Mouse (Mus musculus): ENCODE measurements at regions not wholly inside any gene's neighbourhood (a gene's known extent, or its start where the extent isn't known, plus 50 kb on each side); places are given as distances from the start of the nearest gene placed in this dataset.

DNA sequence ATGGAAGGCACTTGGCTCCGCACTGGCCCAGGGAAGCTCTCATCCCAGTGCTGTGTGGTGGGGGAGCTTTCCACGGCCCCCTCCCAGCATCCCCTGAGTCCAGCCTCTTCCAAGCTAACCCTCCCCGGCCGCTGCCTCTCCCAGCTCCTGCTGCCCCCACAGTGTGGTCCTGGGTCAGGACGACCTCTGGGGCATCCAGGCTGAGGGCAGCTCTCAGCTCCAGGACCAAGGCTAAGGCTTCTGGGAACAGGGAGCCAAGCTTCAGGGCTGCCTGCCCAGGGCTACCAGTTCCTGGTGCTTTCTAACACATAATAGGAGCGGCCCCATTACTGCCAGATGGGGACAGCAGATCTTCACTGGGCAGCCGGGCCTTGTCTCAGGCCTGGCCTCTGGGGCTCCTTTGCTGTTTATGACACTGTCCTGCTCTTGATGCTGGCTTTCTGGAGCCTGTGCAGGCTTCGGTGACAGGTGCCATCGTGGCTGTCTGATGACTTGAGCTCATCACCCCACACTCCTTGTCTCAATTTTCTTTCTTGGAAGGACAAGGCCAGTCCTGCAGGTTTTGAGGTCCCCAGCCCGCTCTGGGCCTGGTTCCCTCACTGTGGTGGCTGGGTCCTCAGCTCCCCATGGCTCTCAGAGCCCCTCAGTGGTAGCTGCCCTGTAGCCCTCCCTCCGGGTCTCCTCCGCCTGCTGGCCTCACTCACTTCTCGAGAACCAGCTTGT is 71.2 kb upstream of the Tmem189 start:
- no peak overlapping the region for H3K27ac ChIP-seq
- no peak for ATAC-seq (ENCODE audit: insufficient number of reproducible peaks, insufficient read depth, low FRiP score, low TSS enrichment)
- no peak overlapping the region for H3K4me2 ChIP-seq (replicated peaks)
- no peaks in the 10 kb centered on the region for H3K27me3 ChIP-seq
- no peaks in the 10 kb centered on the region for H3K9me3 ChIP-seq
- H3K4me1 ChIP-seq, result peaks cover 14% of the 10 kb centered on the region
- no peaks in the 10 kb centered on the region for H3K36me3 ChIP-seq
- H3K4me3 ChIP-seq, result no peak overlapping the region
- no peak overlapping the region for H3K9ac ChIP-seq
- 75% methylated on average over 13 of the region's 13 CpGs for WGBS

DNA sequence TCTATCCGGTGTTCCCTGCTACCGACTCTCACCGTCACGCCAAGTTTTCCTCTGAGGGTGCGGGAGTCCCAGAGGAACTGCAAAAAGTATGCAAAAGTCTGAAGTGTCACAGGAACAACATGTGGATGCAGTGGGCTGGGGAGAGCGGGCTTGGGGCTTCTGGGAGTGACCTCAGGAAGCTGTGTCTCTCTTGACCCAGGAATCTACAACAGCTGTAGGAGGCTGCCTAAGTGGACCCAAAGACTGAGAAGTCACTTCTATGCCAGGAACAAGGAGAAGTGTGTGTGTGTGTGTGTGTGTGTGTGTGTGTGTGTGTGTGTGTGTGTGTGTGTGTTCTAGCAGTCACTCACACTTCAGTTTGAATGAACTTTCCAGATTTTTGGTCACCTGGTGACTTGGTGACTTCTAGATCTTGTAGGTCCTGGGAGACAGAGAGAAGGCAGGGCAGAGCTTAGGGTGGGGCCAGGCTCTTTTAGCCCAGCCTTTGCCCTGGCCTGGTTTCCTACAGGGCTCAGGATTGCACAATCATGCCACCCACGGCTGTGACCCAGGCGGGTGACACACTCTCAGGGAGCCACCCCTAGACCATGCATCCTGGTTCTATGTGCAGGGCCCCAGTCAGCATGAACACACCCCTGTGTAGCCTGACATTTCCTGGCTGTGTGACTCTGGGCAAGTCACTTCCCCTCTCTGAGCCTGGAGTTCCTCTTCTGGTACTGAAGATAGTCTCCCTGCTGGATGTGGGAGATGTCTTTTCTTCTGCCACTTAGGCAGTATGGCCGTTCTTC is 70.2 kb upstream of the Tmem189 start:
- Histone ChIP-seq H3K4me1 (peaks cover 8% of the 10 kb centered on the region), H3K4me3 (no peak overlapping the region), H3K9me3 (no peaks in the 10 kb centered on the region), H3K36me3 (no peaks in the 10 kb centered on the region), H3K9ac (no peak overlapping the region), H3K4me2 (replicated peaks) (no peak overlapping the region), H3K27ac (no peak overlapping the region), H3K27me3 (no peaks in the 10 kb centered on the region)
- no peak for ATAC-seq (ENCODE audit: insufficient number of reproducible peaks, insufficient read depth, low FRiP score, low TSS enrichment)
- 88% methylated on average over 9 of the region's 9 CpGs for WGBS

DNA sequence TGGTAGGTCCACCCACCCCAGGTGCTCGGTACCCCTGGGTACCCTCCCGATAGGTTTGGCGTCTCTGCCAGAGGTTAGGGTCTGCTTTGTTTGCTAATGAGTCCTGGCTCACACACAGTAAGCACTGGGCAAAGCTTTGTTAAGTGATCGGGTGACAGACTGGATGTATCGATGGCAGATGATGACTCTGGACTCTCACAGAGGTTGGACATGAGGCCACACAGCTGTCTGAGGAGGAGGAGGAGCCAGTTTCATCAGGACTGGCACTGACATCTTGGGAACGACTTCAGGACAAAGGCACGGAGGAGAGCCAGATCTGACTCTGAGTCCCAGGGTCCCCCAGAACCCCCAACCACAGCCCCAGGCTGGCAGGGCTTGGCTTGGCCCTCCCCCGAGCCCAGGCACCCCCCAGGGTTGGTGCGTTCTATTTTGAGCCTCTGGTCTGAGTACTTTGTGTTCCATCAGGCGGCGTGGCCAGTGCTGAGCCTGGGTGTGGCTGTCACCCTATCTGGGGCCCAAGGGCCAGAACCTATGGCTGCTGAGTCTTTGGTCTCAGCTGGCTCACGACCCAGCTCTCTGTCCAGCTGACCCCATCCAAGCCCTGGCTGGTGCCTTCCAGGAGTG is 67.6 kb upstream of the Tmem189 start:
- Histone ChIP-seq H3K4me3 (no peak overlapping the region), H3K9ac (no peak overlapping the region), H3K4me2 (replicated peaks) (no peak overlapping the region), H3K36me3 (no peaks in the 10 kb centered on the region), H3K9me3 (no peaks in the 10 kb centered on the region), H3K4me1 (peaks cover 7% of the 10 kb centered on the region), H3K27ac (0 out of 2 replicates have a peak overlapping the region, but pooled peaks have one; percentile 9), H3K27me3 (no peaks in the 10 kb centered on the region)
- WGBS, result 53% methylated on average over 12 of the region's 12 CpGs
- ATAC-seq (ENCODE audit: insufficient number of reproducible peaks, insufficient read depth, low FRiP score, low TSS enrichment), result no peak

- ATAC-seq (ENCODE audit: insufficient number of reproducible peaks, insufficient read depth, low FRiP score, low TSS enrichment), result no peak
- H3K4me3 ChIP-seq, result no peak overlapping the region
- peaks cover 7% of the 10 kb centered on the region for H3K4me1 ChIP-seq
- 86% methylated on average over 12 of the region's 12 CpGs for WGBS
- no peaks in the 10 kb centered on the region for H3K27me3 ChIP-seq
- H3K27ac ChIP-seq, result 0 out of 2 replicates have a peak overlapping the region, but pooled peaks have one; percentile 9
- H3K4me2 ChIP-seq (replicated peaks), result no peak overlapping the region
- no peak overlapping the region for H3K9ac ChIP-seq
- no peaks in the 10 kb centered on the region for H3K9me3 ChIP-seq
- no peaks in the 10 kb centered on the region for H3K36me3 ChIP-seq
These were observed 67.1 kb upstream of the Tmem189 start for GRCm38 (mm10) chr2:167756721-167757120.

GRCm38 (mm10) chr2:167754929-167755551 is 65.4 kb upstream of the Tmem189 start:
- no peak for ATAC-seq (ENCODE audit: insufficient number of reproducible peaks, insufficient read depth, low FRiP score, low TSS enrichment)
- Histone ChIP-seq H3K9ac (no peak overlapping the region), H3K4me1 (peaks cover 7% of the 10 kb centered on the region), H3K4me2 (replicated peaks) (no peak overlapping the region), H3K9me3 (no peaks in the 10 kb centered on the region), H3K27me3 (no peaks in the 10 kb centered on the region), H3K4me3 (no peak overlapping the region), H3K36me3 (no peaks in the 10 kb centered on the region), H3K27ac (no peak overlapping the region)
- WGBS, result 84% methylated on average over 22 of the region's 22 CpGs

- no peak for ATAC-seq (ENCODE audit: insufficient number of reproducible peaks, insufficient read depth, low FRiP score, low TSS enrichment)
- 51% methylated on average over 9 of the region's 9 CpGs for WGBS
- no peaks in the 10 kb centered on the region for H3K9me3 ChIP-seq
- no peaks in the 10 kb centered on the region for H3K36me3 ChIP-seq
- no peak overlapping the region for H3K9ac ChIP-seq
- H3K27me3 ChIP-seq, result no peaks in the 10 kb centered on the region
- H3K4me2 ChIP-seq (replicated peaks), result no peak overlapping the region
- H3K4me1 ChIP-seq, result peaks cover 7% of the 10 kb centered on the region
- H3K27ac ChIP-seq, result no peak overlapping the region
- H3K4me3 ChIP-seq, result no peak overlapping the region
These were observed 64.3 kb upstream of the Tmem189 start for GRCm38 (mm10) chr2:167753898-167754297.

DNA sequence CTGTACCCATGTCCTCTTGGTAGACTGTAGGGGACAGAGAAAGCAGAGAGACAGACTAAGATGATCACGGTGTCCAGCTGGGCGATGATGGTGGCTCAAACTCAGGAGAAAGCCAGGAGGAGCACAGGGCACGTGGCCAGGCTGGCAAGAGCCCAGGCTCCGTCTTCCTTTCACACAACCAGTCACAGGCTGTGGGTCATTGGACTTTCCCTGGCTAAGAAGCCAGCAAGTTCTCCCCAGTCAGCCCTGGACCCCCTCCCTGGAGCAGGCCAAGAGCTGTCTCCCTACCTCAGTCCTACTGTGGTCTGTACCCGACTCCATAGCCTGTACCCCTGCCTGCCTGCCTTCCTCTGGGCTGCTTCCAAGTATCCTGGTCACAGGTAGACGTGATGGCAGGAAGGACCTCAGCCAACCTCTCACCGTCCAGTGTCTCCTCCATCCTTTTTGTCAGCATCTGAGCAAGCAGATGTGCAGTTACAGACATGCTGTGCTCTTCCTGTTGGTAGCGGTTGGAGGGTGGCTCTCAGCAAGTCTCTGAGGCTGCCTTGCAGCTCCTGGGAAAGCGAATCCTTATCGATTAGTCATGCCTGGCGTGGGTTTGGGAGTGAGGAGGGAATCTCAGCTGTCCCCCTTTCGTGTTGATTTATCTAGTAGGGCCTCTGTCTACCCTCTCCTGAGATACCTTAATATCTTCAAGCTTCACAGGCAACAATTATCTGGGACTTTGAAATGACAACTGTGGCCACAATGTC is 63.4 kb upstream of the Tmem189 start:
- Histone ChIP-seq H3K4me2 (replicated peaks) (no peak overlapping the region), H3K36me3 (no peaks in the 10 kb centered on the region), H3K9me3 (no peaks in the 10 kb centered on the region), H3K4me1 (peaks cover 8% of the 10 kb centered on the region), H3K9ac (no peak overlapping the region), H3K27me3 (no peaks in the 10 kb centered on the region), H3K27ac (no peak overlapping the region), H3K4me3 (no peak overlapping the region)
- 65% methylated on average over 12 of the region's 12 CpGs for WGBS
- ATAC-seq (ENCODE audit: insufficient number of reproducible peaks, insufficient read depth, low FRiP score, low TSS enrichment), result no peak

DNA sequence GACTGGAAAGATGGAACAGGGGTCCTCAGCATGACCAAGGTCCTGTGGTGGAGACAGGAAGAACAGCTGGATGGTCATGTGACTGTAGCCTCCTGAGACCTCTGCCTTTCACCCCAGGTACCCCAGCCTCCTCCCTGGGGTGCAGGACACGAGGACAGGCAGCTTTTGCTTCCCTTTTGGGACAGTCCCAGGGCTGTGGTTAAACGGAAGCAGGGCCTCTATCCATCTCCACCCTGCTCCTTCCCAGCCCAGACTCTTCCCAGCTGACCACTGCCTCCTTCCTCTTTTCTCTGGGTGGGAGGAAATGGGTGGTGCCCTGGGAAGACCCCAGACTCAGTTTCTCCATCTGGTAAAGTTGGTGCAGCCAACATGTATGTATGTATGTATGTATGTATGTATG is 62.0 kb upstream of the Tmem189 start:
- peaks cover 13% of the 10 kb centered on the region for H3K4me1 ChIP-seq
- no peaks in the 10 kb centered on the region for H3K9me3 ChIP-seq
- no peak overlapping the region for H3K4me3 ChIP-seq
- ATAC-seq (ENCODE audit: insufficient number of reproducible peaks, insufficient read depth, low FRiP score, low TSS enrichment), result no peak
- H3K27ac ChIP-seq, result no peak overlapping the region
- 64% methylated on average over 2 of the region's 2 CpGs for WGBS
- H3K9ac ChIP-seq, result no peak overlapping the region
- H3K4me2 ChIP-seq (replicated peaks), result no peak overlapping the region
- no peaks in the 10 kb centered on the region for H3K27me3 ChIP-seq
- H3K36me3 ChIP-seq, result no peaks in the 10 kb centered on the region

DNA sequence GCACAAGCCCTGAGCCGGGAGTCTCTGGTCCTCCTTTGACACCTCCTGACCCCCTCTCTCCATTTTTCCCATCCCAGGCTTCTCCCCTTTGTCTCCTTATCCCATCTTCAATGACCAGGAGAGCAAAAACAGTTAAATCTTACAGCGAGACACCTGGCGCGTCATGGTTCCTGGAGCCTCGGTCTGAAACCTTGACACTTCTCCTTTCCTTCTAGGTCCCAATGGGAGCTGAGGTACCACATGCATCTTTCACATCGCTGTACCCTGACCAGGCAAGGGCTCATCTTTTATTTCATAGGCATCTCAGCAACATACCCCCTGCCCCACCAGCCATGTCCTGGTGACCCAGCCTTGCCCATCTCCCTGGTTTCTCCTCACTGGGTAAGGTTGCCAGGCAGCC is 58.7 kb upstream of the Tmem189 start:
- ATAC-seq (ENCODE audit: insufficient number of reproducible peaks, insufficient read depth, low FRiP score, low TSS enrichment), result no peak
- H3K4me1 ChIP-seq, result peaks cover 32% of the 10 kb centered on the region
- no peaks in the 10 kb centered on the region for H3K36me3 ChIP-seq
- H3K4me3 ChIP-seq, result no peak overlapping the region
- H3K4me2 ChIP-seq (replicated peaks), result no peak overlapping the region
- no peaks in the 10 kb centered on the region for H3K9me3 ChIP-seq
- no peaks in the 10 kb centered on the region for H3K27me3 ChIP-seq
- H3K9ac ChIP-seq, result no peak overlapping the region
- 81% methylated on average over 6 of the region's 6 CpGs for WGBS
- H3K27ac ChIP-seq, result no peak overlapping the region

GRCm38 (mm10) chr2:167747164-167747843 is 57.7 kb upstream of the Tmem189 start:
- no peak for ATAC-seq (ENCODE audit: insufficient number of reproducible peaks, insufficient read depth, low FRiP score, low TSS enrichment)
- Histone ChIP-seq H3K9me3 (no peaks in the 10 kb centered on the region), H3K9ac (0 out of 2 replicates have a peak overlapping the region, but pooled peaks have one; percentile 20), H3K36me3 (no peaks in the 10 kb centered on the region), H3K4me2 (replicated peaks) (no peak overlapping the region), H3K27ac (peak overlapping the region; percentile 52), H3K4me3 (no peak overlapping the region), H3K4me1 (peaks cover 32% of the 10 kb centered on the region), H3K27me3 (no peaks in the 10 kb centered on the region)
- WGBS, result 69% methylated on average over 13 of the region's 13 CpGs

DNA sequence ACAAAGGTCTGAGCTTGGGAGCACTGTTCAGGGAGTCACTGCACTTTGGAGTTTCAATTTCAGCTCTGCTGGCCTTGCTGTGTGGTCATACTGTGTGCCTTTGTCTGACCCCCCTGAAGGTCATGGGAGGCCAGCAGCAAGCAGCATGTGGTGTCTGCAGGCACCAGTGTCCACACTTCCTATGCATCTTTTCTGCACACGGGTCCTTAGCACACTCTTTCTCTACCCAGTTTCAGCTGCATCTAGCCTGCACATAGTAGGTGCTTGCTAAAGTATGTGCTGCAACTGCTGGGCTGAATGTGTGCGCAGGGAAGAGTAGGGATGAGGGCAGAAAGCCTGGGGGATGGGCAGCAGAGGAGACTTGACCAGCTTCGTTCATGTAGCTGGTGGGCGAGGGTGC is 56.7 kb upstream of the Tmem189 start:
- peaks cover 32% of the 10 kb centered on the region for H3K4me1 ChIP-seq
- H3K27me3 ChIP-seq, result no peaks in the 10 kb centered on the region
- no peak overlapping the region for H3K9ac ChIP-seq
- ATAC-seq (ENCODE audit: insufficient number of reproducible peaks, insufficient read depth, low FRiP score, low TSS enrichment), result no peak
- H3K4me2 ChIP-seq (replicated peaks), result no peak overlapping the region
- peak overlapping the region; percentile 52; the same call in 1 of the 2 replicates for H3K27ac ChIP-seq
- H3K4me3 ChIP-seq, result no peak overlapping the region
- no peaks in the 10 kb centered on the region for H3K9me3 ChIP-seq
- WGBS, result 86% methylated on average over 4 of the region's 4 CpGs
- H3K36me3 ChIP-seq, result no peaks in the 10 kb centered on the region
